Mouse (Mus musculus) liver, embryonic 14.5 days (tissue): Measurements from ENCODE around the gene Tmem102.

Experiments
- CTCF ChIP-seq: IDR thresholded peaks from 2 replicates; pipeline ENCODE4 v1.5.1; 2016; ENCODE audit warnings: antibody characterized with exemption, low read depth, control low read depth
- EP300 ChIP-seq: IDR thresholded peaks from 2 replicates; pipeline ENCODE4 v1.6.1; 2016; ENCODE audit warnings: antibody characterized with exemption, low read depth

DNA sequence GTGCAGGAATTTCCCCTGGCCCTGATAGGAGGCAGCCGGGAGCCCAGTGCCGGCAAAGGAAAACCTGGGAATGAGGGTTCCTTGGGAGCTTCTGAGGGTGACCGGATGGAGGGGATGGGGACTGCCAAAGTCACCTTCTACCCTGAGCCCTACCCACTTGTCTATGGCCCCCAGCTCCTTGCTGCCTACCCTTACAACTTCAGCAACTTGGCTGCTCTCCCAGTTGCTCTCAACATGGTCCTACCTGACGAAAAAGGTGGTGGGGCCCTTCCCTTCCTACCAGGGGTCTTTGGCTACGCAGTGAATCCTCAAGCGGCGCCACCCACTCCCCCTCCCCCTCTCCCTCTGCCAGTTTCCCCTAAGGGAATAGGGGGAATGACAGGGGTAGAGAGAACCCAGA lies 26.4 kb downstream of the Tmem102 start:
- no peak for TF ChIP-seq CTCF
- no peak for TF ChIP-seq EP300
